Mouse (Mus musculus): ENCODE measurements at regions not wholly inside any gene's neighbourhood (a gene's known extent, or its start where the extent isn't known, plus 50 kb on each side); places are given as distances from the start of the nearest gene placed in this dataset.
A peak's percentile ranks its signal among the peaks of the same experiment; 100 is the strongest.

GRCm38 (mm10) chr1:186505051-186505711 is 200.6 kb downstream of the Tgfb2 start:
- no peak for DNase-seq (ENCODE audit: low spot score)

DNA sequence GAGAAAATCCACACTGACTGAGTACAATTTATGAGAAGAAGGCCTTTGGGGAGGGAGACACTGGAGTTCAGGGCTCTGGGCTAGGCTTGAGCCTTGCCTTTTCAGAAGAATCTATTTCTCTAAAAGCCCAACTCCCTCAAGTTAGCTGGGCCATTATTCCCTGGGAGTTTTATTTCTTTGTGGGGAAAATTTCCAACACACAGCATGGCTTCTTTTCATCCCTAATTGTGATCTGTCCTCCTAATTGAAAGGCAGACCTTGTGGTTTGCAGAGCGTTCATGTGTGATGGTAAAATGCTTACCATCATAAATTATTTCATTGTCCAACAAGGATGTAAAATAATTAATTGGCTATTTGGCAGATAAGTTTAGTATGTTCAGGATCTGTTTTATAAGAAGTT is 204.1 kb downstream of the Tgfb2 start:
- DNase-seq (ENCODE audit: low spot score), result no peak

DNA sequence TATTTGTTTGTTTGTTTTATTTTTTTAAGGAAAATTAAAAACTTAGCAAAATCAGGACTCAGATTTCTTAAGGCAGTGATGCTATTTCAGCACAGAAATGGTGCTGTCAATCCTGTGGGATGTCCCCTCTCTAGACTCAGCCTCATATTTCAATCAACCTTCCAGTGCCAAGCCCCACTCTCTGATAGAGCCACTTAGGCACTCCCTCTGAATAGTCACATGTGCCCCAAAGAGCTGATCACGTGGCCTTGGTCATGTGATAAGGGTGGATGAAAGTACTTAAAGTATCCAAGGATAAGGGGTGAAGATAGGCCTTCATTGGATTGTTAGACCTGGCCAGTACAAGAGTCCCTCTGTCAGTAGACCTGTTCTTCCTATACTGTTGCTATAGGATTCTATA is 207.9 kb downstream of the Tgfb2 start:
- DNase-seq (ENCODE audit: low spot score), result no peak

- DNase-seq (ENCODE audit: low spot score), result no peak
These were observed 208.5 kb downstream of the Tgfb2 start for GRCm38 (mm10) chr1:186497333-186497732.

DNA sequence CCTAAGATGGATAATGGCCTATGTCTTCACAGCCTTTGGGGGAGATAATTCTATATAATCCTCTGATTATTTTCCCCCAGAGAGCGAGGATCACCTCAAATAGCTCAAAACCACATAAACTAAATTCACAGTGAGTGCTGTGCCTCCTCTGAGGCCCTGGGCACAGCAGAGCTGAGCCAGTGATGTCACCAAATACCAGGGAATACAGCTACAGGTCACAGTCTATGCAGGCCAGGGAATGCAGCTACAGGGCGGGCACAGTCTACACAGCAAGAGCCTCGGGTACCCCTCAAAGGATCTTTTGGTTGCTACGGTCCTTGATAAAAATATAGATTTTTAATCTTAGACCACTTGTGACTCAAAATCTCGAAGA is 211.4 kb downstream of the Tgfb2 start:
- DNase-seq (ENCODE audit: low spot score), result no peak

DNA sequence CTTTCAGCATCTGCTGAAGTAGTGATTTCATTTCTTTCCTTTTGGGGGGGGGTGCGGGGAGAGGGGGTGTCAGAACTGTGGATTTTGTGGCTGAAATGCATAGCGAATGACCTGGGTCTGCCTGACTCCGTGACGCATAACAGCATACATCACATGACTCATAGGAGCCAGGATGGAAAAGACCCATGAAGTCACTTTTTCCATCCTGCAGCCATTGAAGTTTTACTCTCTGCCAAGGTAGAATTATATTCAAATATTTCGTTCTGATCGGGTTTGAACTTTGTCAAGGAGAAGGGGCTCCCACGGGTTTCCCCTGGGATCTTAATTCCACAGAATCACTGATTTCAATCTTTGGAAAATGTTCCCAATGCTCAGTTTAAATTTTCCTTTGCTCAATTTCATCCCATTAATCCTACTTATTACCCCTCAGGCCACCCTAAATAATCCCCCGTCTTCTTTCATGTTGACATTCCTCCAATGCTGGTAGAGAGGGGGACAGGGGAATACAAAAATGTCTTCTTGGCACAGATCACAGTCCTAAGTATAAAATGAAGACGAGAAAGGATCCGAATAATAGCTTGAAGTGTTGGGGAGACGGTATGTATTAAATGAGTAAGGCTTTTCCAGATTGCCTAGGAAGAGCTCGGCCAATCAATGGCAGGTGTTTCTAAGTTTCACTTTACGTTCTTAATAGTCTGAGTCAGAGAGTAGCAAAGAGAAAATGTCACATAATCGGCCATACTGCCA is 212.0 kb downstream of the Tgfb2 start:
- no peak for DNase-seq (ENCODE audit: low spot score)

DNA sequence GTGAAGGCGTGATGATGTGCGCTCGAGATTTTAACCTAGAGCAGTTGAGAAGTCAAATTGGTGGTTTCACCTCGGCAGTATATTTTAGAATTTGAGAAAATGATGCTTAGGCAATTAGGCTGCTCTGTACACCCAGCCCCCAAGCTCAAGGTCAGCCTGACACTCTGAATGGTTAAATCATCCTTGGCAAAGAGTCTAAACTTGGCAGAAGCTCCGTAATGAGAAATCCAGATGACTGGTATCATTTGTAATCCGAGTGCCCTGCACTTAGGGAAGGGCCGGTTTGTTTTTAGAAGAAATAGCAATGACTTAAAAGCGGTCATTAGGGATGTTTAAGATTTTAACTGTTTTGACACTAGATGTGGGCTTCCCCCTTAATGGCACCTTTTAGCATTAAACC is 223.6 kb downstream of the Tgfb2 start:
- DNase-seq (ENCODE audit: low spot score), result peak; percentile 60

DNA sequence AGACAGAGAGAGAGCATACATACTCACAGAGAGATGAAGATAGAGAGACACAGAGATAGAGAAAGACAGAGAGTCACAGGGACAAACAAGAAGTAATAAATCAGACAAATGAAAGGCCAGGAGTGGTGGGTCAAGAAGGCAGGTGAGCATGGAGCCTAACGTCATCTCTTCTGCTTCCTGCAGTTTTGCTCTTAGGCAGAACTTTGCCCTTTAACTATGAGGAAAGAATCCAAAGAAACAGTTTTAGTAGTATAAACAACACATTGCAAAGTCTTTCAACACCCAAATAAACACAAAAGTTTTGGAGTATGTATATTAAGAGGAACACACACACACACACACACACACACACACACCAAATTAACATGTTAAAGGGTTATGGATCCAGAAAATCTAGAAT is 225.8 kb downstream of the Tgfb2 start:
- no peak for DNase-seq (ENCODE audit: low spot score)

GRCm38 (mm10) chr1:186478428-186479238 is 227.2 kb downstream of the Tgfb2 start:
- no peak for DNase-seq (ENCODE audit: low spot score)

GRCm38 (mm10) chr1:186474844-186475243 is 230.9 kb downstream of the Tgfb2 start:
- peak; percentile 86 for DNase-seq (ENCODE audit: low spot score)

DNA sequence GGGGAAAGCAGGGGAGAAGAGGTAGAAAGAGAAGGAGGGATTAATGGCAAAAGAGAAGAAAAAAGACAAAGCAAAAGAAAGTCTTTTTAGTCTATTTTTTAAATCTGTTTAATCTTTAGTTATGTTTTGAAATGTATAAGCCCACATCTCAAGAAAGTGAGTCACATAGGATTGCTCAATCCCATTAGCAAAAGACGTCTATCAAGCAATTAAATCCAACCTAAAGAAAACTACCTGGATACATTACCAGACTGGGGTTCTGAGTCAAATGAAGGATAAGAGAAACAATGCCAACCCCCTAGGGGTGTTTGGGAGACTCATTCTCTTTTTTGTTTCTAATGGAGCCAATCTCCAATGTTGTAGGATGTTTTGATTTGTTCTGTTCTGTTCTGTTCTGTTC is 231.4 kb downstream of the Tgfb2 start:
- DNase-seq (ENCODE audit: low spot score), result no peak

- DNase-seq (ENCODE audit: low spot score), result no peak
These were observed 232.8 kb downstream of the Tgfb2 start for GRCm38 (mm10) chr1:186472955-186473354.

DNA sequence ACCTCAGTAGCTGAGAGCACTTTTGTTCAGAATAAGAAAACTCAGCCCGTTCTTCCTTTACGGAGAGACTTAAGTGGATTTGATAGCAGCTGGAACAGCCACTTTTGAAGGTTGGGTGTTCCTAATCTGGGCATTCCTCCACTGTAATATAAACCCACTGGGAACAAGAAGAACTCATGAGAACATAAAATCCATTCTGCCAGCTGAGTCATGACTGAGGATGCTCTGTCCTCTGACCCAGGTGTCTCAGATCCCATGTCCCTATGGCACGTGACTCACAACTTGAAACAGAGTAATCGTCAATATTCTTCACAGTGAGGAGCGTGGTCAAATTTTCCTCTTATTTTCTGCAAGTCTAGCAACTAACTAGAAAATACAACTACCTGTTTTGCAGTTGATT is 240.3 kb downstream of the Tgfb2 start:
- DNase-seq (ENCODE audit: low spot score), result no peak

- DNase-seq (ENCODE audit: low spot score), result no peak
These were observed 245.0 kb downstream of the Tgfb2 start for GRCm38 (mm10) chr1:186460742-186461141.

- DNase-seq (ENCODE audit: low spot score), result no peak
These were observed 247.6 kb downstream of the Tgfb2 start for GRCm38 (mm10) chr1:186458099-186458637.

DNA sequence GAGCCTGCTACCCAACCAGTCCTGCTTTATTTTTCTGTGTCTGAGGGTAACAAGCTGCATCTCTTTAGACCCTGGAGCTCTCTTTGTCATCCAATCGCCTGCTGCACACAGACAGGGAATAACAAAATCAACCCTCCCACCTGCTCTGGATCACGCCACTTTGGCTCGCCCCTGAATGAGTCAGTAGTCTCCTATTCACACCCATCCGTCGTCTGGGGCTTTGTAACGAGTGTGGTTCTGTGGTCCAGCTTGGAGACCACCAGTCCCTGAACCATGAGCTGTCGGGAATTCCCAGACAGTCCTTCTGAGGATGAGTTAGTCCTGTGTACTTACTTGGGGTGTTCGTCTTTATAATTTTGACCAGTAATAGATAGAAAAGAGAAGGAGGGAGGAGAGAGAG is 248.7 kb downstream of the Tgfb2 start:
- DNase-seq (ENCODE audit: low spot score), result no peak

DNA sequence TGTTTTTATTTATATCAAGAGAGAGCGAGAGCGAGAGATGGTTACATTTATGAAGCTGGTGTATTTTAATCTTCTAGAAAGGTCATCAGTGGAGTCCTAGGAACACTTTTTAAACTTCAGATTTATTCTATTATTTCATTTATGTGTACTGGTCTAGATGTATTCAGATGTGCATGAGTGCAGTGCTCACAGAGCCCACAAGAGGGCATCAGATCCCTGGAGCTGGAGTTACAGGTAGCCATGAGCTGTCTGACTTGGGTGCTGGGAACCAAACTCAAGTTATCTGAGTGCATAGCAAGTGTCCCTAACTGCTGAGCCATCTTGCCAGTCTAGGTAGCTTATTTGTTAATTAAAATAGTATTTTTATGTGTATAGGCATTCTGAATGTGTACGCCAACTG is 249.7 kb downstream of the Tgfb2 start:
- peak; percentile 22 for DNase-seq (ENCODE audit: low spot score)

DNA sequence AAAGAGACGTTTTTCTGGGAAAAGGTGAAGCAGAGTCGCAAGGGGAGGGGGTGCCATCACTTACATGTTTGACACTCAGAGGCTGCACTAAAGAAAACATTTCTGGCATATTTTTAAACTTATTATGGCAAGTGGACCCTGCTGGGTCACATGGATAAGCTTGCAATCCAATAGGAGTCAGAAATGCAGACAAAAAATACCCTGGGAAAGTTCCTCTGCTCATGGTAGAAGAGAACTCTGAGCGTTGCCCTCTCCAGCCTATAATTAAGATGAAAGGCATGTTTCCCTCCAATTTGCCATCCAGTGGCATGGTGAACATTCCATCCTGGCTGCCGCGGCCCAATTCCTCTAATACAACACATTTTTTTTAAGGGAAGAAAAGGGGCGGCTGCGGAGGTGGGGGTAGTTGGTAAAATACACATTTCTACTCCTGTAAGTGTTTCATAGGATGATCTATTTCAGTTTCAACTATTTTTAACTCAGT is 250.6 kb downstream of the Tgfb2 start:
- peak; percentile 10 for DNase-seq (ENCODE audit: low spot score)

DNA sequence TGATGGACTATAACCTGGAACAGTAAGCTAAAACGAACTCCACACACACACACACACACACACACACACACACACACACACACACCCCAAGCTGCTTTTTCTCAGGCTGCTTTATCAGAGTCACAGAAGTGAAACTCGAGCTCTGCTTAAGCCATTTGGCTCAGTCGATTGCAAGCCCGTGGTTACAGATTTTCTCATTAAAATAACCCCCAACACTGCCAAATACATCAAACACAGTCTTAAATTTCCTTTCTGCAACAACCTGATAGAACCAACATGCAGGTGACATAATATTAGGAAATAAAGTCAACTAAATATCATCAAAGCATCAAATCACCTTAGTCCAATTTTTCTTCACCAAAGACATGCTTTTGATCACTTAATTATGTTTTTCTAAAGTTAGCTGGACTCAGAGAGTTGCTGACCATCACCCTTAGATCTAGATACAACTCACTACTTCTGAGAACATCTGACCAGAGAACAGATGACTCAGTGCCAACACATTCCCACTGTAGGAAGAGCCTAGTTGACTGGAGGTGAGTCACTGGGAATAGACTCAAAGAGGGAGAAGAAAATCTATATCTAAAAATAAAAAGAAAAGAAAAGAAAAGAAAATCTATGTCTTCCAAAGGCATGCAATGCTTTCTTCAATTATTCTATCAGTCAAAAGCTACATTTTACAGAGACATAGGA is 251.2 kb downstream of the Tgfb2 start:
- DNase-seq (ENCODE audit: low spot score), result no peak

GRCm38 (mm10) chr1:186448841-186449650 is 256.7 kb downstream of the Tgfb2 start:
- DNase-seq (ENCODE audit: low spot score), result peak; percentile 53

GRCm38 (mm10) chr1:186447521-186447920 is 258.3 kb downstream of the Tgfb2 start:
- no peak for DNase-seq (ENCODE audit: low spot score)

Data from embryo, embryonic 10.5 days (tissue).